Mouse (Mus musculus) liver, adult 2 months (tissue): ENCODE measurements at regions not wholly inside any gene's neighbourhood (a gene's known extent, or its start where the extent isn't known, plus 50 kb on each side); places are given as distances from the start of the nearest gene placed in this dataset.

ENCODE experiments used
- DNase-seq: peaks from one replicate; pipeline ENCODE4 v3.0.0-alpha.2; 2011; ENCODE audit warnings: low read depth, low spot score; ENCODE audit errors: extremely low read depth
- H3K27ac ChIP-seq: fragments of 200-500 bp; replicated peaks from 2 replicates; pipeline ENCODE4 v1.5.1; 2012; ENCODE audit warnings: low read depth, mild to moderate bottlenecking, control low read depth, inconsistent platforms, low read length; ENCODE audit not compliant: insufficient read depth
- H3K27me3 ChIP-seq: fragments of 200-500 bp; 2 replicates; pipeline ENCODE4 v1.6.1; 2012; ENCODE audit warnings: mild to moderate bottlenecking, moderate library complexity, low read length, inconsistent platforms; ENCODE audit not compliant: control insufficient read depth, insufficient read depth
- H3K36me3 ChIP-seq: fragments of 200-500 bp; 2 replicates; pipeline ENCODE4 v1.6.1; 2012; ENCODE audit warnings: low read length, inconsistent platforms; ENCODE audit not compliant: control insufficient read depth, insufficient read depth
- H3K4me1 ChIP-seq: fragments of 200-500 bp; 2 replicates; pipeline ENCODE4 v1.6.1; 2011; ENCODE audit warnings: low read length; ENCODE audit not compliant: control insufficient read depth, insufficient read depth
- H3K4me3 ChIP-seq: fragments of 200-500 bp; 2 replicates; pipeline ENCODE4 v1.5.1; 2011; ENCODE audit warnings: low read depth, mild to moderate bottlenecking, control low read depth, low read length, moderate library complexity; ENCODE audit not compliant: insufficient read depth
- H3K79me2 ChIP-seq: fragments of 200-500 bp; 2 replicates; pipeline ENCODE4 v1.6.1; 2012; ENCODE audit warnings: inconsistent platforms, mild to moderate bottlenecking, low read length, moderate library complexity; ENCODE audit not compliant: control insufficient read depth, insufficient read depth
- H3K9ac ChIP-seq: fragments of 200-500 bp; 2 replicates; pipeline ENCODE4 v1.6.1; 2012; ENCODE audit warnings: low read depth, mild to moderate bottlenecking, control low read depth, inconsistent platforms, low read length
- CTCF ChIP-seq: fragments of 200-500 bp; IDR thresholded peaks from 2 replicates; pipeline ENCODE4 v1.5.1; 2011; ENCODE audit warnings: low read depth, low read length, control low read depth
- POLR2A ChIP-seq: fragments of 200-500 bp; IDR thresholded peaks from 2 replicates; pipeline ENCODE4 v1.6.1; 2011; ENCODE audit warnings: low read length, control low read depth; ENCODE audit not compliant: insufficient read depth; ENCODE audit errors: extremely low read depth
- WGBS: fragments of 180-500 bp; shearing (Covaris S2); methylation state at CpG from one replicate; pipeline ENCODE4 v1.1.7; 2018; 5-methylcytosine and 5-hydroxymethylcytosine counted together

- 90% methylated on average over 12 of the region's 12 CpGs for WGBS
- no peak for DNase-seq
- H3K79me2 ChIP-seq: no peaks in the 10 kb centered on the region
- no peaks in the 10 kb centered on the region for H3K36me3 ChIP-seq
- H3K27me3 ChIP-seq: no peaks in the 10 kb centered on the region
- H3K4me3 ChIP-seq: no peak overlapping the region
- H3K27ac ChIP-seq: no peak overlapping the region
- TF ChIP-seq CTCF: no peak
- TF ChIP-seq POLR2A: no peak
- no peak overlapping the region for H3K9ac ChIP-seq
- no peaks in the 10 kb centered on the region for H3K4me1 ChIP-seq
Measured at GRCm38 (mm10) chr16:49572485-49573170, 126.4 kb upstream of the Ift57 start.

- Histone ChIP-seq H3K27me3 (no peaks in the 10 kb centered on the region), H3K9ac (no peak overlapping the region), H3K36me3 (no peaks in the 10 kb centered on the region), H3K27ac (no peak overlapping the region), H3K4me3 (no peak overlapping the region), H3K79me2 (no peaks in the 10 kb centered on the region), H3K4me1 (no peaks in the 10 kb centered on the region)
- no peak for TF ChIP-seq CTCF
- TF ChIP-seq POLR2A: no peak
- no peak for DNase-seq
- whole genome bisulfite sequencing: 89% methylated on average over 3 of the region's 3 CpGs
Measured at GRCm38 (mm10) chr16:49573171-49573517, 125.9 kb upstream of the Ift57 start.

GRCm38 (mm10) chr16:49578976-49579375, 120.1 kb upstream of the Ift57 start:
- H3K79me2 ChIP-seq: no peaks in the 10 kb centered on the region
- no peak for TF ChIP-seq POLR2A
- TF ChIP-seq CTCF: no peak
- 64% methylated on average over 4 of the region's 4 CpGs for WGBS
- no peak overlapping the region for H3K9ac ChIP-seq
- no peaks in the 10 kb centered on the region for H3K27me3 ChIP-seq
- H3K27ac ChIP-seq: no peak overlapping the region
- H3K4me3 ChIP-seq: no peak overlapping the region
- no peaks in the 10 kb centered on the region for H3K4me1 ChIP-seq
- no peak for DNase-seq
- H3K36me3 ChIP-seq: no peaks in the 10 kb centered on the region

GRCm38 (mm10) chr16:49580708-49581107, 118.3 kb upstream of the Ift57 start:
- Histone ChIP-seq H3K79me2 (no peaks in the 10 kb centered on the region), H3K4me3 (no peak overlapping the region), H3K27ac (no peak overlapping the region), H3K27me3 (no peaks in the 10 kb centered on the region), H3K36me3 (no peaks in the 10 kb centered on the region), H3K4me1 (no peaks in the 10 kb centered on the region), H3K9ac (no peak overlapping the region)
- no peak for DNase-seq
- no peak for TF ChIP-seq POLR2A
- no peak for TF ChIP-seq CTCF
- WGBS: 75% methylated on average over 6 of the region's 6 CpGs

- H3K36me3 ChIP-seq: no peaks in the 10 kb centered on the region
- no peak overlapping the region for H3K4me3 ChIP-seq
- no peak overlapping the region for H3K27ac ChIP-seq
- no peak overlapping the region for H3K9ac ChIP-seq
- no peaks in the 10 kb centered on the region for H3K79me2 ChIP-seq
- no peak for DNase-seq
- no peaks in the 10 kb centered on the region for H3K27me3 ChIP-seq
- no peaks in the 10 kb centered on the region for H3K4me1 ChIP-seq
- WGBS: 83% methylated on average over 2 of the region's 2 CpGs
- TF ChIP-seq CTCF (no peak), POLR2A (no peak)
Measured at GRCm38 (mm10) chr16:49606500-49606899, 92.5 kb upstream of the Ift57 start.

GRCm38 (mm10) chr16:49614801-49615200, 84.2 kb upstream of the Ift57 start:
- no peak overlapping the region for H3K27ac ChIP-seq
- H3K4me1 ChIP-seq: no peaks in the 10 kb centered on the region
- no peaks in the 10 kb centered on the region for H3K79me2 ChIP-seq
- no peak overlapping the region for H3K9ac ChIP-seq
- WGBS: 80% methylated on average over 3 of the region's 3 CpGs
- DNase-seq: no peak
- no peaks in the 10 kb centered on the region for H3K27me3 ChIP-seq
- no peak overlapping the region for H3K4me3 ChIP-seq
- TF ChIP-seq CTCF (no peak), POLR2A (no peak)
- no peaks in the 10 kb centered on the region for H3K36me3 ChIP-seq
